Mouse (Mus musculus) hindbrain, embryonic 11.5 days (tissue): Measurements from ENCODE around the gene Blcap. TPM values are rescaled to one million over a fixed set of nuclear protein-coding genes. Genes with fewer than 3 reads are reported as not detected.

Source experiments
- polyA plus RNA-seq: library from polyadenylated mRNA; unstranded; fragments of >200 nt; fragmentation: Nextera tagmentation; extraction: Ambion mirVana; gene quantifications from 2 replicates; pipeline ENCODE4 v1.2.1, GENCODE M21; 2014

Gene Blcap
- polyA plus RNA-seq, 1 experiment from 2014 or later, result 118 TPM

Other genes starting within 250 kb of the Blcap start
- gene Ghrh, start 223.8 kb downstream of the Blcap start, polyA plus RNA-seq, result 1.0 TPM in 2 replicates
- gene Manbal, start 203.7 kb downstream of the Blcap start, polyA plus RNA-seq, result 36.2 and 37.2 TPM in 2 replicates
- gene Src, start 152.8 kb downstream of the Blcap start, polyA plus RNA-seq, result 13.0 and 14.4 TPM in 2 replicates
- gene Nnat, start 11.2 kb downstream of the Blcap start, polyA plus RNA-seq, result 1,515 and 1,745 TPM in 2 replicates
- 90.1 and 104 TPM in 2 replicates for gene Ctnnbl1, start 166.1 kb upstream of the Blcap start, polyA plus RNA-seq